Mouse (Mus musculus): ENCODE results near the gene Large2.

GRCm38 (mm10) chr2:92400682-92401081 lies 26.0 kb upstream of the Large2 start:
- no peak for TF ChIP-seq CTCF (IDR thresholded peaks at IDR 0.05)
- no peak for TF ChIP-seq EP300 (IDR thresholded peaks at IDR 0.05)

Data from lung, postnatal 0 days (tissue).